Mouse (Mus musculus) stomach, postnatal 0 days (tissue): ENCODE data around the gene Cyp2c55. TPM values are rescaled to one million over a fixed set of nuclear protein-coding genes. Genes with fewer than 3 reads are reported as not detected.
A peak's percentile ranks its signal among the peaks of the same experiment; 100 is the strongest.

Experiments
- ATAC-seq: fragments of 200-750 bp; cut with Nextera tagmentation; 2 replicates; pipeline ENCODE4 v1.8.0; 2017; ENCODE audit not compliant: low FRiP score, low TSS enrichment
- DNase-seq: peaks from one replicate; pipeline ENCODE4 v3.0.0-alpha.2; 2016; ENCODE audit warnings: low spot score
- H3K27ac ChIP-seq: fragments of 300-500 bp; sonication (generic); replicated peaks from 2 replicates; pipeline ENCODE4 v1.5.1; 2014; ENCODE audit warnings: mild to moderate bottlenecking, control low read depth
- H3K27me3 ChIP-seq: fragments of 300-500 bp; sonication (generic); 2 replicates; pipeline ENCODE4 v1.6.1; 2014; ENCODE audit warnings: low read length; ENCODE audit not compliant: control insufficient read depth, insufficient read depth
- H3K36me3 ChIP-seq: fragments of 300-500 bp; sonication (generic); 2 replicates; pipeline ENCODE4 v1.6.1; 2014; ENCODE audit warnings: low read length, mixed read lengths; ENCODE audit not compliant: control insufficient read depth, insufficient read depth
- H3K4me1 ChIP-seq: fragments of 300-500 bp; sonication (generic); replicated peaks from 2 replicates; pipeline ENCODE4 v1.6.1; 2014; ENCODE audit warnings: antibody characterized with exemption; ENCODE audit not compliant: control insufficient read depth, insufficient read depth
- H3K4me2 ChIP-seq: fragments of 300-500 bp; sonication (generic); replicated peaks from 2 replicates; pipeline ENCODE4 v1.6.1; 2014; ENCODE audit warnings: low read depth, mild to moderate bottlenecking, control low read depth, moderate library complexity
- H3K4me3 ChIP-seq: fragments of 300-500 bp; sonication (generic); 2 replicates; pipeline ENCODE4 v1.5.1; 2014; ENCODE audit warnings: low read depth, low read length, control low read depth
- H3K9ac ChIP-seq: fragments of 300-500 bp; sonication (generic); 2 replicates; pipeline ENCODE4 v1.6.1; 2014; ENCODE audit warnings: mild to moderate bottlenecking, low read length, control low read depth, mixed read lengths
- H3K9me3 ChIP-seq: fragments of 300-500 bp; sonication (generic); 2 replicates; pipeline ENCODE4 v1.6.1; 2016; ENCODE audit warnings: low read length; ENCODE audit not compliant: control insufficient read depth
- CTCF ChIP-seq: IDR thresholded peaks from 2 replicates; pipeline ENCODE4 v1.5.1; 2016; ENCODE audit warnings: antibody characterized with exemption, low read depth, mild to moderate bottlenecking, moderate library complexity
- EP300 ChIP-seq: optimal IDR thresholded peaks from 2 replicates; pipeline ENCODE3; 2016; ENCODE audit warnings: antibody characterized with exemption
- WGBS: fragments of 180-500 bp; shearing (Covaris S2); extraction: QIAGEN DNeasy Blood & Tissue Kit; methylation state at CpG from one replicate; pipeline ENCODE4 v1.1.7; 2014; 5-methylcytosine and 5-hydroxymethylcytosine counted together
- microRNA-seq: library from miRNA; unstranded; fragments of <30 nt; microRNA quantifications from one replicate; pipeline ENCODE4, GENCODE M21; 2016
- polyA plus RNA-seq: library from polyadenylated mRNA; unstranded; fragments of >200 nt; fragmentation: Nextera tagmentation; extraction: Ambion mirVana; gene quantifications from 2 replicates; pipeline ENCODE4 v1.2.1, GENCODE M21; 2015

Gene Cyp2c55
- polyA plus RNA-seq, 1 experiment from 2014 or later = 59.3 TPM

DNA sequence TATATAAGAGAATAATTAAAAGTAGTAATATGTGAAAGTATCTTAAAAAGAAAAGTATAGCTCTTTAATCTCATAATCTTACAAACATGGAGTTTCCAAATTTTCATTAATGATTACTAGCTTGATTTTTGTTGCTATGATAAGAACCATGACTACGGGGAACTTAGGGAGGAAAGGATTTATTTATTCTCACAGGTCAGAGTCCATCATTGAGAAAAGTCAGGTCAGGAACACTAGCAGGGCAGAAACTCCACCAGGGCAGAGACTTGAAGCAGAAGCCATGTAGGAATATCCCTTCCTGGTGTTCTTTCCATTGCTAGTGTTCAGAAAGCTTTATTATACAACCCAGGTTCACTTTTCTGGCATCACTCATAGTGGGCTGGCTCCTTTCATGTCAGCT is 8.1 kb upstream of the Cyp2c55 start:
- TF ChIP-seq EP300 = no peak
- no peak for TF ChIP-seq CTCF

DNA sequence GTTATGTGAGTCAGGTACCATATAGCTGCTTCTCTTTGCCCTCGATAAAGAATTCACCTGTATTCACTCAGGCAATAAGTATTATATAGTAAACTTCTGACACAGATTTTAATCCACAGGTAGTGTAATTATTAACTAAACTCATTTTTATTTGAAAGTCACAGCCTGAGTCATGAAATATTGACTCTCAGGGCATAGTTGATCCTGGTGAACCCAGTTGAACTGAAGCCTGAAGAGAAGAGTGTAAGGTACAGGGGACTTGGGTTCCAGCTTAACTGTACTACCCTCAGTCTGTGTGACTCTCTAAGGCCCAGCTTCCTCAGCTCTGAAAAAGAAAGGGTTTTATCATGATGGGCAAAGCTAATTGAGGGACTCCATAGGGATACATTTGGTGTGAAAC is 1.7 kb upstream of the Cyp2c55 start:
- no peak for DNase-seq

More for the DNA sequence above, 8.1 kb upstream of the Cyp2c55 start:
- no peaks in the 10 kb centered on the region for H3K4me1 ChIP-seq
- ATAC-seq = peak; percentile 86
- H3K27me3 ChIP-seq = no peaks in the 10 kb centered on the region
- no peaks in the 10 kb centered on the region for H3K36me3 ChIP-seq
- H3K9ac ChIP-seq = no peak overlapping the region
- WGBS = 55% methylated on average over 1 of the region's 1 CpGs
- H3K4me3 ChIP-seq = no peak overlapping the region
- H3K9me3 ChIP-seq = no peaks in the 10 kb centered on the region
- DNase-seq = peak; percentile 36
- no peak overlapping the region for H3K4me2 ChIP-seq
- H3K27ac ChIP-seq = 0 out of 2 replicates have a peak overlapping the region, but pooled peaks have one; percentile 25

DNA sequence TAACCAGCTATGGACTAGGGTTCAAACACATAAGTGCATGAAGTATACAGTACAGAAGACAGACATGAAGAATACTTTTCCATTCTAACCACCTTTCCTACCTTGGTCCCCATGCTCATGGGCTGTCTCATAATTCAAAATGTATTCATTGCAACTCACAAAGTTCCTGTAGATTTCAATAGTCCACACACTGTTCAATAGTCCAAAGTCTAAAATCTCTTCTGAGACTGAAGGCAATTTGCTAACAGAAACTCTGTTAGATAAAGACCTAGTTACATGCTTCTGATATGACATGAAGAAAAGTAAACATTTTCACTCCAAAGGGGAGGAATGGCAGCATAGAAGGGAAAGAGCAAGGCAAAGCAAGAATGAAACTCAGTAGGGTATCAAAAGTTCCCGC is 51.1 kb downstream of the Cyp2c55 start:
- Histone ChIP-seq H3K27ac (no peak overlapping the region), H3K9ac (no peak overlapping the region), H3K36me3 (no peaks in the 10 kb centered on the region), H3K27me3 (no peaks in the 10 kb centered on the region), H3K4me3 (no peak overlapping the region), H3K4me2 (no peak overlapping the region), H3K9me3 (no peaks in the 10 kb centered on the region), H3K4me1 (no peaks in the 10 kb centered on the region)
- TF ChIP-seq EP300 (no peak), CTCF (no peak)
- DNase-seq (no peak), ATAC-seq (peak; percentile 59)
- WGBS = 92% methylated on average over 1 of the region's 1 CpGs

More for the DNA sequence above, 1.7 kb upstream of the Cyp2c55 start:
- H3K4me1 ChIP-seq = no peaks in the 10 kb centered on the region
- no peaks in the 10 kb centered on the region for H3K36me3 ChIP-seq
- no peak overlapping the region for H3K4me3 ChIP-seq
- ATAC-seq = peak; percentile 91
- 68% methylated on average over 1 of the region's 1 CpGs for WGBS
- H3K4me2 ChIP-seq = no peak overlapping the region
- no peaks in the 10 kb centered on the region for H3K9me3 ChIP-seq
- no peak overlapping the region for H3K27ac ChIP-seq
- no peak overlapping the region for H3K9ac ChIP-seq
- no peak for TF ChIP-seq CTCF
- no peaks in the 10 kb centered on the region for H3K27me3 ChIP-seq

DNA sequence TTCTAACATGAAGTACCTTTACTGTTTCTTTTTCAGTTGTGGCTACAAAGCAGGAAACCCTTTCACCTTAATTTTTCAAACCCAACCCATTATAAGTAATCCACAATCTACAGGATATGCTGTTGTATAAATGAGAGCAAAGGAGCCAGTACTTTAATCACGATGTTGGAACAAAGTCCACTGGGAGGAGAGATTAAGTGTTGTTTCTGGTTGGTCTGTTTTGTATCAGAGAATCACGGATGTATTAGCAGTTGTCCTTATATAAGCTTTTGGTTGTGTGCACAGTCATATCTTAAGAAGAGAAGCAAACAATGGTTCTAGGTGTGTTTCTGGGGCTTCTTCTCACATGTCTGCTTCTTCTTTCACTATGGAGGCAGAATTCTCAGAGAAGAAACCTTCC is 53.9 kb downstream of the Cyp2c55 start, which contains the start of gene Cyp2c65:
TSS of gene Cyp2c65 (plus strand) at position 297 of the 400 bp plus-strand sequence.
- Histone ChIP-seq H3K4me2 (no peak within 1 kb of the TSS), H3K4me3 (no peak within 1 kb of the TSS), H3K27me3 (no peaks in the 10 kb centered on the region), H3K4me1 (no peaks in the 10 kb centered on the region), H3K9me3 (no peaks in the 10 kb centered on the region), H3K9ac (no peak within 1 kb of the TSS), H3K36me3 (no peaks in the 10 kb centered on the region), H3K27ac (0 out of 2 replicates have a peak within 1 kb of the TSS, but pooled peaks have one; percentile 59)
- TF ChIP-seq EP300 (no peak), CTCF (no peak)
- DNase-seq (no peak), ATAC-seq (peak; percentile 96)
- WGBS = 50% methylated on average over 2 of the region's 2 CpGs

Small RNAs within 50 kb of the gene (microRNA-seq; reads per million reads assigned to microRNA genes)
- not detected for gene Gm23800

Other genes starting within 250 kb of the Cyp2c55 start
- gene Noc3l, start 187.8 kb upstream of the Cyp2c55 start, polyA plus RNA-seq = 2.6 and 2.9 TPM in 2 replicates
- 1.4 and 1.6 TPM in 2 replicates for gene Tbc1d12, start 170.4 kb upstream of the Cyp2c55 start, polyA plus RNA-seq
- 13.7 and 14.3 TPM in 2 replicates for gene Hells, start 76.1 kb upstream of the Cyp2c55 start, polyA plus RNA-seq
- 123 TPM in 2 replicates for gene Cyp2c65, start 54.0 kb downstream of the Cyp2c55 start, polyA plus RNA-seq
- 5.9 and 6.1 TPM in 2 replicates for gene Cyp2c66, start 106.9 kb downstream of the Cyp2c55 start, polyA plus RNA-seq